Mouse (Mus musculus): ENCODE measurements around the gene Gstz1.
"Not testable (repeated sequence)": the region's sequence is repeated elsewhere in the genome, so short reads cannot be mapped to it uniquely, and the experiment has no call there.

Gene Gstz1

GRCm38 (mm10) chr12:87146966-87147365, at the start of gene Gstz1:
Gene Gstz1 (plus strand): TSS chr12:87147165.
- peak; percentile 85 to 89 for DNase-seq (ENCODE audit: low spot score in 2 of 2)

GRCm38 (mm10) chr12:87100331-87100730, 46.6 kb upstream of the Gstz1 start:
- no peak for DNase-seq (ENCODE audit: low spot score in 2 of 2)

GRCm38 (mm10) chr12:87102165-87102631, 44.8 kb upstream of the Gstz1 start, which contains the start of gene Ngb:
Gene Ngb (minus strand): TSS chr12:87102539.
- no peak for DNase-seq (ENCODE audit: low spot score in 2 of 2)

- no peak for DNase-seq (ENCODE audit: low spot score in 2 of 2)
Observed at GRCm38 (mm10) chr12:87103471-87103870, 43.5 kb upstream of the Gstz1 start.

GRCm38 (mm10) chr12:87104796-87105195, 42.2 kb upstream of the Gstz1 start:
- DNase-seq (ENCODE audit: low spot score in 2 of 2) = no peak

- no peak for DNase-seq (ENCODE audit: low spot score in 2 of 2)
Observed at GRCm38 (mm10) chr12:87107357-87107977, 39.5 kb upstream of the Gstz1 start.

- no peak for DNase-seq (ENCODE audit: low spot score in 2 of 2)
Observed at GRCm38 (mm10) chr12:87121918-87122589, 24.9 kb upstream of the Gstz1 start.

- no peak for DNase-seq (ENCODE audit: low spot score in 2 of 2)
Observed at GRCm38 (mm10) chr12:87127256-87127655, 19.7 kb upstream of the Gstz1 start.

GRCm38 (mm10) chr12:87130224-87130623, 16.7 kb upstream of the Gstz1 start:
- DNase-seq (ENCODE audit: low spot score in 2 of 2) = no peak

GRCm38 (mm10) chr12:87131181-87131580, 15.8 kb upstream of the Gstz1 start:
- DNase-seq (ENCODE audit: low spot score in 2 of 2) = no peak

GRCm38 (mm10) chr12:87131619-87132018, 15.3 kb upstream of the Gstz1 start:
- DNase-seq (ENCODE audit: low spot score in 2 of 2) = no peak

GRCm38 (mm10) chr12:87132210-87132609, 14.8 kb upstream of the Gstz1 start:
- DNase-seq (ENCODE audit: low spot score in 2 of 2) = no peak

- DNase-seq (ENCODE audit: low spot score in 2 of 2) = no peak
Observed at GRCm38 (mm10) chr12:87132784-87133183, 14.2 kb upstream of the Gstz1 start.

- no peak for DNase-seq (ENCODE audit: low spot score in 2 of 2)
Observed at GRCm38 (mm10) chr12:87137439-87138341, 9.3 kb upstream of the Gstz1 start.

- DNase-seq (ENCODE audit: low spot score in 2 of 2) = no peak
Observed at GRCm38 (mm10) chr12:87138342-87138701, 8.6 kb upstream of the Gstz1 start.

- no peak for DNase-seq (ENCODE audit: low spot score in 2 of 2)
Observed at GRCm38 (mm10) chr12:87138768-87139167, 8.2 kb upstream of the Gstz1 start.

- DNase-seq (ENCODE audit: low spot score in 2 of 2) = no peak
Observed at GRCm38 (mm10) chr12:87142156-87142555, 4.8 kb upstream of the Gstz1 start.

GRCm38 (mm10) chr12:87147395-87148089, 577 bp downstream of the Gstz1 start, which contains the start of gene Pomt2:
Gene Pomt2 (minus strand): TSS chr12:87147968.
- DNase-seq (ENCODE audit: low spot score in 2 of 2) = peak; percentile 91 to 94

- no peak for DNase-seq (ENCODE audit: low spot score in 2 of 2)
Observed at GRCm38 (mm10) chr12:87148136-87148535, 1.2 kb downstream of the Gstz1 start.

- no peak for DNase-seq (ENCODE audit: low spot score in 2 of 2)
Observed at GRCm38 (mm10) chr12:87149471-87149870, 2.5 kb downstream of the Gstz1 start.

- DNase-seq (ENCODE audit: low spot score in 2 of 2) = not testable (repeated sequence)
Observed at GRCm38 (mm10) chr12:87154448-87154847, 7.5 kb downstream of the Gstz1 start.

- DNase-seq (ENCODE audit: low spot score in 2 of 2) = no peak
Observed at GRCm38 (mm10) chr12:87157361-87157760, 10.4 kb downstream of the Gstz1 start.

Data from right cerebral cortex, postnatal 36 days (tissue).